Mouse (Mus musculus) kidney, postnatal 25 days (tissue): ENCODE results near the gene Fzr1.
A peak's percentile ranks its signal among the peaks of the same experiment; 100 is the strongest.

Experiments used
- DNase-seq, 2 experiments: peaks; one replicate each; pipeline ENCODE4 v3.0.0; 2021; ENCODE audit warnings: mixed read lengths in 2 of 2

Fzr1 gene

DNA sequence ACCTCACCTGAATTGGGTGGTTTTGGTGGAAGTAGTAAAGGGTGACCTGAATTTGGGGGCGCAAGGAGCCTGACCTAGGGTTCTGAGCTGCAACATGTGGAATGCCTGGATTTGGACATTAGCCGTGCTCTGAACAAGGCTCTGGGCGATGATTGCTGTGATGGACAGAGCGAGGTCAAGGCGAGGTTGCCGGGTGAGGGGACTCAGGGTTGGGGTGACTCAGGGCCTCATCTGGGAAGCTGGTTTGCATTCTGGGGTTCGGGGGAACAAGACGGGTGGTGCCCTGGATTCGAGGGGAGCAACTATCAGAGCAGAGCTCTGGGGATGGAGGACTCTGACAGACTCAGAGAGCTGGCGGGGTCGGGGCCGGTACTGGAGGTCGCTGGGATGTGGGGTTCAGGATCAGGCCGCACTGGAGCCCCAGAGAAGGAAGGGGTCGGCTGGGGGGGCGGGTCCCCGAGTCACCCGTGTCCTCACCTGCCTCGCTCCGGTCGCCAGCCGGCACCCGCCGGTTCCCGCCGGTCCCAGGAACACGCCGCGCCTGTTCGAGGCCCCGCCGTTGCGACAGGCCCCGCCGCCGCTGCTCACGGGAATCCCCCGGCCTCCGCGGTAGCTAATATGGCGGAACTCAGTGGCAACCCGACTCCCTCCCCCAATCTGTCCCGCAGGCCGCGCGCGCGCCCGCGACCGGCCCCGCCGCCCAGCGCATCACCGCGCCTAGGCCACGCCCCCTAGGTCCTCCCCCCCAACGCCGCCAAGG is at the start of gene Fzr1:
TSS of gene Fzr1 (minus strand) at position 724 of the 760 bp plus-strand sequence.
- DNase-seq = no peak

DNA sequence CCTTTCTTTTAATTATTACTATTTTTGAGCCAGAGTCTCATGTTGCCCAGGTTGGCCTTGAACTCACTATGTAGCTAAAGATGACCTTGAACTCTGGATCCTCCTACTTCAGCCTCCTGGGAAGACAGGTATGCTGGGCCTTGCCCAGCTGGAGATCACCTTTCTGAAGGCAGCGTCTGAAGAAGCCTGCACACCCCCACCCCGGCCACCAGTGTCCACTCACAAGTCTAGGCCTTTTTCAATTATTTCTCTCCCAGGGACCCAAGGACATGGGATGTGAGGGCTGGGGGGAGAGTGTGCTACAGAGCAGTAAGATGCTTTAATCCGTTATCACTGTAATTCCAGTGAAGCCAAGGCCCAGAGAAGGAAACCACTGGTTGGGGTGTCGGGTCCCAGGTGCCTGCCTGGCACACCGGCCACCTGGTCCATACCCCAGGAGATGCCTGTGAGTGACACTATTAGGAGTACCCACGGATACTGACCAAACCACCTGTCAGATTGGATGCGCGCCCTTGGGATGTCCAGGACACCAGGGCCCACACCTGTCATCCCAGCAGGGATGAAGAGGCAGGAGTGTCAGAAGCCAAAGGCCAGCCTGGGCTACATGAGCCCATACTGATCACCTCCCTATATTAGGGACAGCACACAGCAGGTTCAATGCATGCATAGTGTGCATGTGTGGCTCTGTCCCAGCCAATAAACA is 49.6 kb upstream of the Fzr1 start:
- peak in 1 of 2 experiments; percentile 44 for DNase-seq

DNA sequence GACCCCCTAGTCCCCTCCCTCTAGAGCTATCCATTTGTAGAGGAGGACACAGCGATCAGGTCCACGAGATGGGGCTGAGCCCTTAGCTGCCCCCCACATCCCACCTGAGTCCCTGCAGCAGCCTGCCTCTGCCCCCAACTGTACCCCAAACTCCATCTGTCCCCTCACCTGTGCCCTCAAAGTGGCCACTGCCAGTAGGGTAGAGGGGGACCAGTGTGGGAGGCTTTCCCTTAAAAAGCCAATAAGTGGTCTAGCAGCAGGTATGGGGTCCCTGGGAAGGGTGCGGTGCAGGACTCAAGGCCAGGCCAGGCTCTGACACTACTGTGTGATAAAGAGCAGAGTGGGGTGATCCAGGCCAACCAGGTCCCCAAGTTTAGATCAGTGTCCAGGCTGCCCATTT is 49.0 kb upstream of the Fzr1 start:
- no peak for DNase-seq

DNA sequence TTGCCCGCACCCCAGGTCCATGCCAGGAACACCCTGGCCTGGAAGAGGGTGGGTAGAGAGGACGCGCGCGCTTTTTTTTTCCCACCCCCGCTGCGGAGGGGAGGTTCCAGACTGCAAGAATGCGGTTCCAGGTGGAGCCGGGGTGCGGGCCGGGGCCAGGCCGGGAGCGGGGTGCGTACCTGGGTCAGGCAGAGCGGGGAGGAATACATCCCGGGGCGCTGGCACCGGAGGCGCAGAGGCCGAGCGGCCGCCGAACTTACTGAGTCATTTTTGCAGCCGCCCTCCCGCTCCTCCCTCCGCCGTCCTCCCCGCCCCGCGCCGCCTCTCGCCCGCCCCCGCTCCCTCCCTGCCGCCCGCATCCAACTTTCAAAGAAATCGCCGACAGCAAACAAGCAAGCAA is 48.6 kb upstream of the Fzr1 start:
- DNase-seq = peak; percentile 83 to 90

DNA sequence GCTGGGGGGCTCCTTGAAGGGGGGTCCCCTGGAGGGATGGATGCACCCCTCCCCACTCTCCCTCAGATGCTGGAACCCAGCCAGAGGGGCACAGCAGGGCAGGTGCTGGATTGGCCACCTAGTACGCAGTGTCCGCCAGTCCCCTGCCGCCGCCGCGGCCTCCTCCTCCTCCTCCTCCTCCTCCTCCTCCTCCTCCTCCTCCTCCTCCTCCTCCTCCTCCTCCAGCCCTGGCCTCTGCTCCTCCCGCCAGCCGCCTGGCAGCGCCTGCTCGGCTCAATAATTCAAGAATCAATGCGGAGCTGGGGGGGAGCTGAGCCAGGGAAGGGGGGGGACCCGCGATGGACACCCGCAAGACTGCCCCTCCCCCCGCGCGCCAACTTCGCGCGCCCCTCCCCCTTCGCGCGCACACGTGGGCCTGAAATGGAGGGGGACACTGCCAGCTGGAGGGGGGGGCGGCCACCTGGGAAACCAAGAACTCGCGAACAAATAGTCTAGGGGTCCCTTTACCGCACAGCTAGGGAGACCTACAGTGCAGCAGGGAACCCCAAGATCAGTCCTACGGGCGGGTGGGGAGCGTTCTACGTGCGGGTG is 47.9 kb upstream of the Fzr1 start:
- peak; percentile 37 to 69 for DNase-seq

DNA sequence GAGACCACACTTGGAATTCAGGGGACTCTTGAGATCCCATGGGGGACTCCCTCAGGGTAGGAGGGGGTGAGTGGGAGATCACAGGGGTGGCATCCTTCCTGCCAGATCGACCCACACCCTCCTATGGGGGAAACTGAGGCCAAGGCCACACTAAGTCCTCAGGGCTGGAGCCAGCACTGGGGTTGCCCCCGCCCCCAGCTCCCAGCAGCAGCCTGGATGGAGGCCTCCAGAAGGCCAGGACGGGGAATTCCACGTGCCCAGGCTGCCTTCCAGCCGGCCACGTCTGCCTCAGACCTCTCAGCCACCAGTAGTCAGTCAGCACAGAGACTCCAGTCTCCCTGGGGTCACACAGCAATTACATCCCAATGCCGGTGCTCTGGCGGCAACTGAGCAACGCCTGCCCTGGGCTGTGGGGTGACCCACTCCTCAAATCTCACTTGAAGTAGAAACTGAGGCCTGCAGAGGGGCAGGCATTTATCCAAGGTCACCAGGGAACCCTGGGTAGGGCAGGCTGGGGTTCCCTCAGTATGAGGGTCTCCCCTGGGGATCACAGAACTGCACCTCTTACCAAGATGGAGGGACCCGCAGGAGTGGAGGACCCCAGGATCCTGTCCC is 47.0 kb upstream of the Fzr1 start:
- peak; percentile 50 to 85 for DNase-seq

DNA sequence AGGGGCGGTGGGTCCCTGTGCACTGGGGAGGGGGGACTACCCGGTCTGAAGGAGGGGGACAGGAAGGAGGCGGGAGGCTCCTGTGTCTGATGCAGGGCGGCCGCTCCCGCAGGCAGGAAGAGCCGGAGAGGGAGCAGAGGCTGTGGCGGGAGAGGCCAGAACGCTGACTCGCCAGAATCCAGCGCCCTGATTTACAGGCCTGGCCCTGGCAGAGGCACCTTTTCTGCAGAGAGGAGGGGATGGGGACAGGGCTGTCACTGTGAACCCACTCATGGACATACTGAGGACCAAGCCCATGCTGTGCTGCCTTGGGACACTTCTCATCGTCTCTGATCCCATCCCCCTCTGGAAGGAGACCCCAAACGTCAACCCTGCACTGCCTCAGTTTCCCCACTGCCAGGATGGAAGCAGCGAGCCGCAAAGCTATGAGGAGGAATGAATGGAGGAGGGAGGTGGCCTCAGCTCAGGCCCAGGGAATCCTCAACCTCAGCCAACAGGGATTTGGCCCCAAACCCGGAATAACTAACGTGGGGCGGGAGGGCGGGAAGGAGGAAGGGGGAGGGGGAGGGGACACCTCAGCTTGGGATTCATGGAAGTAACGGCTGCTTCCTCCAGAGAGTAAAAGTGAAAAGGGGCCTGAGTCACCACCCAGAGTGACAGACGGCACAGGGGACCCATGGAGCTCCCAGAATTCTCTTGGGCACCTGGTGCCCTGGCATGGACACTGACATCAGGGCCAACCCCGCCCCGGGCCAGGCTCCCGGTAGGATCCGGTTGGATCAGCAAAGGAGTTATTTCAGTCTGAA is 46.1 kb upstream of the Fzr1 start:
- peak; percentile 81 to 93 for DNase-seq

DNA sequence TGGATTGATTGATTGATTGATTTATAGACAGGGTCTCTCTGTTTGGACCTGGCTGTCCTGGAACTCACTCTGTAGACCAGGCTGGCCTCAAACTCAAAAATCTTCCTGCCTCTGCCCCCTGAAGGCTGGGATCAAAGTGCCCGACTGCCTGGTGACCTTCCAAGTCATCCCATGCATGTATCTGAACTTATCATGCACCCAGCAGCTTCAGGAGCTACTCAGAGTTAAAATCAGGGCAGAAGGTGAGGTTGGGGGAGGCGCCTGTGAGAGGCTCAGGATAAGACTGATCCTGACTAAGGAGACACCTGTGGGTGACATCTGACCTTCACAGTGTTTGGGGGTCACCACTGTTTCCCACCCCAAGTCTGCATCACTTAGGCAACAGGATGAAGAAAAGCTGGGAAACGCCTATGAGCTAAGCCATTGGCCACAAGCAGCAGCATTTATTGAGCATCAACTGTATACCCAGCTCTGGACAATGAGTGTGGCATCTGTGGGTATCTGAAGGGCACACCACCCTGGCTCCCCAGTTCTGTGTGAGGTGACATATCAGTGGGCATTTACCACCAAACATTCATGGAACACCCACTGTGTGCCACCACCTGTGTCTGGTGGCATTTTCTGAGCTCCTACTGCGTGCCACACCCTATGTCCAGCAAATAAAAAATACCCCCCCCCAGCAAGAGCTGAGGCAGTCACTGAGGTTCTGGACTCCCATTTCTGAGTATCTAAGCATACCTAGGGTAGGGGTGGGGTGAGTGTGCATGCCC is 45.3 kb upstream of the Fzr1 start:
- peak; percentile 1 to 43 for DNase-seq

DNA sequence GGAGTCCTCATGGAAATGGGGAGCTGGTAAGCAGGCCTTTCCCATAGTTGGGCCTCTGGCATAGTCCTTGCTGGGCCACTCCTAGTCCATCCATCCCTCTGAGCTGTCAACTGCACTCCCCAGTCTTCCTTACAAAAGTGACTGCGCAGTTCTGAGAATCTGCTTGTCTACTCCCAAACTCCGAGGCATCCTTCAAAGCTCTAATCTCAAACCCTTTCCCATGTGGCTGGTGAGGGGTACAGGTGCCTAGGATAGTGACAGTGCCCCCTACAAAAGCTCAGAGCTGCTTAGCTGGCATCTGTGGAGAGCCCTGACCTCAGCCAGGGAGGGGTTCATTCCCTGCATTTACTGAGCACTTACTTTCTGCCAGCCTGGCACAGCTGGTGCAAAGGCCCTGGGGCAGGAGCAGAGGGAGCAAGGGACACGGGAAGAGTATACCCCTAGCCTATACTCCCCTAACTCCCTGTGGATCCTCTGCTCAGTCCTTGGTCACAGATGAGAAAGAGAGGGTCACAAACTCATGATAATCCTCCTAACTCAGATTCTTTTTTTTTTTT is 44.4 kb upstream of the Fzr1 start:
- peak in 1 of 2 experiments; percentile 1 for DNase-seq

DNA sequence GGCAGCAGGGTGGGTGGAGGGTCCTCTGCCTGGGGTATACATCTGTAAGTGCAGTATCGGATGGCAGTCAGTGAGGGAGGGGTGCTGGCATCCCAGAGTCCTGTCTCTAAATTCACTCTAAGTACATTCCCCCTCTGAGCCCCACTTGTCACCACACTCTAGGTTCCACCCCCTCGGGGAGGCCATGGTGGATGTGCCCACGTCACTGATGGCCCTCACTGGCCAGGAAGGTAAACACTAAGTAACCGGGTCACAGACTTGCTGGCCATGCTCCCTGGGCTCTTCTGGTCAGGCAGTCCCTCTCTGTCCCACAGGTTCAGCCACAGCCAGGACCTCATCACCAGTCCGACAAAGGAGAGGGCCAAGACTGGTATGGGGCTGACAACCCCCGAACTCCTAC is 43.9 kb upstream of the Fzr1 start:
- DNase-seq = peak; percentile 2 to 55

DNA sequence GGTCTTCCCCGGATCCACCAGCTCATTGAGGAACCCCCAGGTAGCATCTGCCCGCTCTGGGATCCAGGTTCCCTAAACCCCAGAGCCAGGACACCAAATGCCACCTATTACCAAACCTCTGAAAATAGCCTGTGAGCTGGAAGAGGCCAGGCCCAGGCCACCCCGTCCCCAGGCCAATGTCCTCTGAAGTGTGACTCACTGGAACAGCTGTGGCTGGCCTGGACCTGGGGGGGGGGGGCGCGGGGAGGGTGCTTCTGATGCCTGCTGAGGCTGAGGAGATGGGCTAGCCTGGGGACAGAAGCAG is 43.4 kb upstream of the Fzr1 start:
- peak; percentile 2 to 52 for DNase-seq

DNA sequence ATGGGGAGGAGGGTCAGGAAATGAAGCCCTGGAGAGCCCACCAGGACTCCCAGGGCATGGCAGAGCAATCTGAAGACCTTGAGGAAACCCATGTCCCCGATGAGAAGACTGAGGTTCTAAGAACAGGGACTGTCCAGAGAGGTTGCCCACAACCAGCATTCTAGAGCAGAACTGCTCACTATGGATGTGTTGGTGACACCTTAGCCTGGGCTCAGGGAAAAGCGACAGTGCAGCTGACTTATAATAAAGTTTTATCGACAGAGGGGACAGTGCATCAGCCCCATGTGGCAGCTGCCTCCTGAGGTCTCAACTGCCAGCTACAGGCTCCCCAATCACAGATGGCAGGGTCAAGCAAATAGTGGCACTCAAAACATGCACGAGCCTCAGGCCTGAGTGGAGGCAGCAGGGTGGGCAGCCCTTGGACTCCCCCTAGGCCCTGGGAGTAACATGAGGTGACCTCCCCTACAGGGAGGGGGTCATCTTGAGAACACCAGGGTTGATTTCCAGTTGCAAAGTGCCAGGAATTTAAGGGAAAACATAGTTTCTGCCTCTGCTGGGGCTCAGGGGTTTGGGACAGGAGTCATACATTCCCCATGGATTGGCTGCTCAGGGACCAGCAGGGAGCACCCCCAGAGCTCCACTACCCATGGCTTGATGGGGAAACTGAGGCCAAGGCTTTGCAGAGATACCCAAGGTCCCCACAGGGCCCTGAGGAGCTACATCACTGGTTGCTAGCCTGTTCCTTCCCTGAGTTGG is 42.9 kb upstream of the Fzr1 start:
- DNase-seq = peak in 1 of 2 experiments; percentile 1

DNA sequence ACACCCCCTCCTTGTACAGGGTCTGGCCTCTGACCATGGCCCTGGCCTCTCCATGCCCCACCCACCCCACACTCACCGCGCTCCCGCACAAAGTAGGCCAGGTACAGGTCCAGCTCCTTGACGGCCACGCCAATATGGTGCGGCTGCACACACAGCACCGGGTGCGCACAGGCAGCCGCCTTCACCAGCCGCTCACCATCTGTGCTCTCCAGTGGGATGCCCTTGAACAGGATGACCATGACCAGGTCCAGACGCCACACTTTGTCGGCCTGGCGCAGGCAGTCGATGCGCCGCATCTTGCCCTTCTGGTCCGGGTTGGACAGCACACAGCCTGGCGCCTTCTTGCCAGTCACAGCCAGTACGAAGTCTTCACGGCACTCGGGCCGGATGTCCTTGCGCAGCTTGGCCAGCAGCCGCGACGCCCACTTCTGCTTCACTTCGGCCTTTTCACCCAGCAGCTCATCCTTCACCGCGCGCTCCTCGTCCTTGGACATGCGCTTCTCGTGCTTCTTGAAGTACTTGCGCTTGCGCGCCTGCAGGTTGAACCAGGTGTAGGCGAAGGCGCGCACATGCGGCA is 42.0 kb upstream of the Fzr1 start:
- peak; percentile 3 to 61 for DNase-seq

DNA sequence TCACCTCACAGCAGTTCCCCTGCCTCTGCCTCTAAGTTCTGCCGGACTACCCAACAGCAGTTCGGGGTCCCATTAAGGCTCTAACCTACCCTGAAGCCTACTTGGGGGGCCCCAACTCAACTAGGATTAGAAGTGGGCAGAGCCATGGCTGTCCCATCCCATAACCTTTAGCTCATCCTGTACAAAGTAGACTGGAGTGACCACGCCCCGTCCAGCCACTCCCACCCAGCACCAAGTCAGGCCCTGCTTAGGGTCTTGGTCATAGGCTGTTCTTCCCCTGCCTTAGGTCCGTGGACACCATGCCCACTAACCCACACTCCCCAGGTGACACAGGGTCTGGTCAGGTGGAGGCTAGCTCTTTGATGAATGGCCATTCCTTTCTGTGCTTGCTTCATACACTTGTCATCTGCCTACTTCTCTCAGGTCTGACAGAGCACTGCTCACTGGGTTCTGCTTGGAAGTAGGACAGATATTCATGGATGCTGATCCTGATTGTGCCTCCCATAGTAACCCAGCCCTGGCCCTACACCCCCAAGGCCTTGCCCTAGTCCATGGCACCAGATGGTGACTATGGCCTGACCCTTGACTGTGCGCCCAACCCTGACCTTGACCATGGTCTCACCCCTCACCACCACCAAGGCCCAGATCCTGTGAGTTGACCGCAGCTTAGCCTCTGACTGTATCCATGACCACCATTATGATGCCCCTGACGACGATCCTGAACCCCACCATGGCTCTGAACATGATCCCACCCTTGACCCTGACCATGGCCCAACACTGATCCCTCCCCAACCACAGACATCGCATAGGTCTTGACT is 41.0 kb upstream of the Fzr1 start:
- peak in 1 of 2 experiments; percentile 36 for DNase-seq

DNA sequence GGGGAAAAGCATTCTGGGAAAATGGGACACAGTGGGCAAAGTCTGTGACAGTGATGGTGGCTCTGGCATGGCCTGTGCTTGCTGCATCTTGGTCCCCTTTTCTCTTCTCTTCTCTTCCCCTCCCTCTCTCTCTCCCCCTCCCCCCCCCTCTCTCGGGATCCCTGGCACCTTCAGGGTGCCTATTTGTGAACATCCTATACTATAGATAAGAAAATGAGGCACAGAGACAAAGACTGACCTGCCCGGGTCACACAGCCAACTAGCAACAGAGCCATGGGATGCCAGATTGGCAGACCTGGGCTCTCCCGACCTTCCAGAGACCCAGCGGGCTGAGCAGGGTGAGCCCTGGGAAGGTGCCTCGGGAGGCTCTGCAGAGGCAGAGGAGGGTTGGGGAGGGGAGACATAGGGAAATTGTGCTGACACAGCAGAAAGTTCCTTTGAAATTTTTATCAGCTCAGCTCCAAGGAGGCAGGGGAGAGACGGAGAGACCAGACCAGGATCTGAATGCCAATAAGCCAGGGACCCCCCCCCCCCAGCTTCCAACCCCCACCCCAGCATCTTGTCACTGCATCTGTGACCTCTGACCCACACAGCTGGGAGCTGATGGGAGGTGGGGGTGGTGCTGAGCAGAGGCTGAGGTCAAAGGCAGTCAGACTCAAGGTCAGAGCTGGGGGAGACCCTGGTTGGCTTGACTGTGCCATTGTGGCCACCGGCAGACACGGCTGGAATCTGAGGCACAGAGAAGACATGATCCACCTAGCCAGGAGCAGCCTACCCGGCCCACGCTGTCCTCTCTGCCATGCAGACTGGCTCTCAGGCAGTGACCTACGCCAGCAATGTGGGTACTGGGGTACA is 40.1 kb upstream of the Fzr1 start:
- DNase-seq = peak in 1 of 2 experiments; percentile 60

DNA sequence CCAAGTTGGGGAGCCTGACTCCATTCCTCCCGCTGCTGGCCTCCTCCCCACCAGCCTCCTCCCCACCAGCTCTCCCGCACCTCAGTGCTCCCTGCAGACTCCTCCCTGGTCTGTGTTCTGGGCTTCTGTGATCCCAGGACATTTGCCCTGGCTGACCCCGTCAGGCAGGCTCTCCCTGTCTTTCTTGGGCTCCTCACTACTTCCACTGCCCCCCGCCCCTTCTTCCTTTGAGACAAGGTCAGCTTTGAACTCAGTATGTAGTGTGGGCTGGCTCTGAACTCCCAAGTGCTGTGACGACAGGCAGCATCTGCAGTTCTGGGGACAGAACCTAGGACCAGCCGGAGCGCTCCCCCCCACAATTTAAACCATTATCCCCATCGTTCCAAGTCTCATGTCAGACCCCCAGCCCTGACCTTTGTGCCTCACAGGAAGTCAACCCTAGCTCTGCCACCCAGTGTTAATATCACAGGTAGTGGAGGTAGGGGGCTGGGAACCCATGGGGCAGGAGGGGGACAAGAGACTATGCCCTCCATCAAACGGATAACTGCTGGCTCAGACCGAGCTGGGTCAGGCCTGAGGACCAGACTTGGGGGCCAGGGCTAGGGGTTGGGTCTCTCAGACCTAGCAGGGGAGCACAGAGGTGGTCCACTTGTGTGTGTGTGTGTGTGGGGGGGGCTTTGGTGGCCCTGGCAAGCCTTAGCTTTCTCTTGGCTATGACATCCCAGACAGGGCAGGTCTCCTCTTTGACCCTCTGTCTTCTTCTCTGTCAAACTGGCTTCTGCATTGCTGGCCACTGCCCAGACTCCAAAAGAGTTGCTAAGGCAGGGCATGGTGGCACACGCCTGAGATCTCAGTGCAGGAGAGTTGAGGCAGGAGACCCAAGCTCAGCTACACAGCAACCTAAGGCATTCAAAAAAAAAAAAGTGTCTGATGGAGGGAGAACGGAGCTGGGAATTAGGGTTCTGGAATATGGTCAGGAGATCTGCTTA is 39.2 kb upstream of the Fzr1 start:
- DNase-seq = peak in 1 of 2 experiments; percentile 44

DNA sequence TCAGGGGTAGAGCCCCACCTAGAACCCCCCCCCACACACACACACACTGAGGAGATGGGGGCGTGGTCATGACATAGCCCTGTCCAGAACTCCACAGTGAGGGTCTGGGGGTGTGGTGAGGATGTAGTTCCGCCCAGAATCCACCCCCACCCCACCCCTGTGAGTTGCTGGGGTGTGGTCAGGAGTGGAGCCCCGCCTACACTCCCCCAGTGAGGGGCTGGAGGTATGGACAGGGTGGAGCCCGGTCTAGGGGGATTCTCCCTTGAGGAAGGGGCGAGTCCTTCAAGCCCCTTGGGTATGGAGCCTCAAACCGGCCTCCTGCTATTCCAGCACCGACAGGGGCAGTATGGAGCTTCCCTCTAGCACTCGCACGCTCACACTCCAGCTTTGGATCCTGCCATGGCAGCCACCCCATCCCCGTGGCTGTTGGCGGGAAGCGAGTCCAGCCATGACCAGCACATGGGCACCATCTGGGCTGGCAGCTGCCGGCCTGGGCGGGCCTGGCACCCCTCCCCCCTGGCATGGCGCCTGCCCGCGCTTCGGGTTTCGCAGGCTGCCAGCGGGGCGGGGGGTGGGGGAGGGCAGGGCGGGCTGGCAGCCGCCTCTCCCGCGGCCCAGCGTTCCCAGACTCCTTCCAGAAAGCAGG is 38.4 kb upstream of the Fzr1 start:
- peak; percentile 85 to 96 for DNase-seq
